Mouse (Mus musculus): ENCODE measurements around the gene Pdlim1. TPM values are rescaled to one million over a fixed set of nuclear protein-coding genes. Genes with fewer than 3 reads are reported as not detected.

Gene Pdlim1
- polyA plus RNA-seq, 1 experiment from 2014 or later: 34.4 TPM

DNA sequence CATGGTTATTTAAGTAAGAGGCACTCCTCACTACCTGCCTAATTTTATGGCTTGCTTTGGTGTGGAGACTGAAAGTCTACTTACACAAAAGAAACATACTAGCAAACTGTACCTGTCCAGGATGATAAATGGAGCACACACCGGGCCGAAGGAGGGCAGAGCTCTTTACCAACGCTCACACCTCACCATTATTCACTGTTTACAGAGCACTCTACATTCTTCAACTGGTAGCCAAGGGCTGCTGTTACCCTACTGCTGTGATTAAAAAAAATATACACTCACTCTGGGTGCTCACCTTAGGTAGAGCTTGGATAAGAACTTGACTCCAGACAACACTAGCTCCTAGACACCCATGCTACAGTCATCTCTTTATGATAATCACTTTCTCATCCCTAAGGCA, 3.1 kb downstream of the Pdlim1 start:
- H3K4me3 ChIP-seq (replicated peaks; ENCODE audit: low read depth, low read length): no peak overlapping the region
- H3K9me3 ChIP-seq (replicated peaks; ENCODE audit: low read length): no peaks in the 10 kb centered on the region
- DNase-seq (ENCODE audit: low spot score) (no peak), ATAC-seq (replicated peaks; ENCODE audit: low FRiP score, low read depth) (no peak)
- 57% methylated on average over 3 of the region's 3 CpGs for WGBS
- no peaks in the 10 kb centered on the region for H3K36me3 ChIP-seq (ENCODE audit: insufficient read depth, low read length)
- H3K4me2 ChIP-seq (ENCODE audit: low read length): no peak overlapping the region
- peaks cover 7% of the 10 kb centered on the region; the same call in 1 of the 2 replicates for H3K27me3 ChIP-seq (ENCODE audit: insufficient read depth, low read length)
- no peak overlapping the region for H3K9ac ChIP-seq (ENCODE audit: low read depth, low read length)
- no peak for TF ChIP-seq CTCF (IDR thresholded peaks at IDR 0.05; ENCODE audit: low read depth)
- H3K27ac ChIP-seq: no peak overlapping the region
- peaks cover 10% of the 10 kb centered on the region; the same call in 1 of the 2 replicates for H3K4me1 ChIP-seq (replicated peaks; ENCODE audit: insufficient read depth, low read length)

DNA sequence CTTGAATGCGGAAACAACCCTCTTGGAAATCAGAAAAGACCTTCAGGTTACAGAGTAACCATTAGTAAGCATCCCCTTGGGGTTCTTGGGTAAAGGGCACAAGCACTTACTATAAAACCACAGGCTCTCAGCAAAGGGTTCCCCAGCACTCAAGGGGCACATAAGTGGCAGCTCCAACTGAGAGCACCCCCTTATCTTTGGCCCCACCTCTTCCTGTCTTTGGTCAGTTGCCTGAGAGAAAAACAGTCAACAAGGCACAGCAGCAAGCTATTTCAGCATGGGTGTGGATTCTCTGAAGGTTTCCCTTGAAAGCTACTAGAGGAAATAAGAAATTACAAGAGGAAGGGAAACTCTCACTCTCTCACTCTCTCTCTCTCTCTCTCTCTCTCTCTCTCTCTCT, 4.3 kb downstream of the Pdlim1 start:
- Histone ChIP-seq H3K36me3 (ENCODE audit: insufficient read depth, low read length) (no peaks in the 10 kb centered on the region), H3K9me3 (replicated peaks; ENCODE audit: low read length) (no peaks in the 10 kb centered on the region), H3K4me1 (replicated peaks; ENCODE audit: insufficient read depth, low read length) (peaks cover 10% of the 10 kb centered on the region; the same call in 1 of the 2 replicates), H3K4me3 (replicated peaks; ENCODE audit: low read depth, low read length) (no peak overlapping the region), H3K9ac (ENCODE audit: low read depth, low read length) (no peak overlapping the region), H3K27me3 (ENCODE audit: insufficient read depth, low read length) (peaks cover 7% of the 10 kb centered on the region; the same call in 1 of the 2 replicates), H3K4me2 (ENCODE audit: low read length) (no peak overlapping the region), H3K27ac (no peak overlapping the region)
- DNase-seq (ENCODE audit: low spot score) (no peak), ATAC-seq (replicated peaks; ENCODE audit: low FRiP score, low read depth) (no peak)
- TF ChIP-seq CTCF (IDR thresholded peaks at IDR 0.05; ENCODE audit: low read depth): no peak
- 96% methylated on average over 1 of the region's 1 CpGs for WGBS

DNA sequence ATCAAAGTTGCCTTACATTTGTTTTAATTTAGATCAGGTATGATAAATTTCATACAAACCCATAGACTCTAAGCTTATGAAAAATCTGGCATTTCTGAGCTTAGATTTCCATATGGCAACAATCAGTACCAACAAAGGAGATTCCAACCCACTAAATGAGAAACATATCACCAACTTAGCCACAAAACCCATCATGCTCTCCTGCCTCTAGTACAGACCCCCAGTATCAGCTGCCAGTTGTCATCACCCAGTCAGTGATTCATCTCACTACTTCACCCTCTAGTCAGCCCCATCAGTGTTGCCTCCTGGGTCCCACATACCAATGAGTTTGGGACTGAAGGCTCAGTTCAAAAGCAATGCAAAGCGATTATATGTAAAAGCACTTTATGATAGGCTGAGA, 12.2 kb downstream of the Pdlim1 start:
- H3K27me3 ChIP-seq (ENCODE audit: insufficient read depth, low read length): no peaks in the 10 kb centered on the region
- no peak overlapping the region for H3K27ac ChIP-seq
- 88% methylated on average over 1 of the region's 1 CpGs for WGBS
- no peak overlapping the region for H3K4me2 ChIP-seq (ENCODE audit: low read length)
- no peaks in the 10 kb centered on the region for H3K36me3 ChIP-seq (ENCODE audit: insufficient read depth, low read length)
- H3K4me1 ChIP-seq (replicated peaks; ENCODE audit: insufficient read depth, low read length): no peaks in the 10 kb centered on the region
- no peak overlapping the region for H3K4me3 ChIP-seq (replicated peaks; ENCODE audit: low read depth, low read length)
- DNase-seq (ENCODE audit: low spot score): no peak
- no peak overlapping the region for H3K9ac ChIP-seq (ENCODE audit: low read depth, low read length)
- no peak for TF ChIP-seq CTCF (IDR thresholded peaks at IDR 0.05; ENCODE audit: low read depth)
- H3K9me3 ChIP-seq (replicated peaks; ENCODE audit: low read length): no peaks in the 10 kb centered on the region
- ATAC-seq (replicated peaks; ENCODE audit: low FRiP score, low read depth): no peak

DNA sequence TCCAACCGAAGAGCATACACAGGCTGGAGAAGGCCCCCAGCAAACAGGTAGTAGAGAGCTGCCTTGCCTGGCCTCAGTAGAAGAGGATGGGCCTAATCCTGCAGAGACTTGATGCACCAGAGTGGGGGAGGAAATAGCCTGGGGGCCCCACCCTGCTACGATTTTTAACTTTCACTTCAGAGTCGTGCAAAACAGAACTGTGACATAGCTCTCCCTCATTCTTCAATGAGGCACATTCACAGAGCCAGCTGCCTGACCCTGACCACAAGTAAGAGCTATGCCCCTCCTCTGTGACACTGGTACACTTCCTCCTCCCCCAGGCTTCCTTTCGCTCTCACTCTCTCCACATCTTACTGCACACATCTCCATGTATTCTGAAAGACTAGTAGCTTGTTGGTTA, 14.2 kb downstream of the Pdlim1 start:
- no peak overlapping the region for H3K9ac ChIP-seq (ENCODE audit: low read depth, low read length)

DNA sequence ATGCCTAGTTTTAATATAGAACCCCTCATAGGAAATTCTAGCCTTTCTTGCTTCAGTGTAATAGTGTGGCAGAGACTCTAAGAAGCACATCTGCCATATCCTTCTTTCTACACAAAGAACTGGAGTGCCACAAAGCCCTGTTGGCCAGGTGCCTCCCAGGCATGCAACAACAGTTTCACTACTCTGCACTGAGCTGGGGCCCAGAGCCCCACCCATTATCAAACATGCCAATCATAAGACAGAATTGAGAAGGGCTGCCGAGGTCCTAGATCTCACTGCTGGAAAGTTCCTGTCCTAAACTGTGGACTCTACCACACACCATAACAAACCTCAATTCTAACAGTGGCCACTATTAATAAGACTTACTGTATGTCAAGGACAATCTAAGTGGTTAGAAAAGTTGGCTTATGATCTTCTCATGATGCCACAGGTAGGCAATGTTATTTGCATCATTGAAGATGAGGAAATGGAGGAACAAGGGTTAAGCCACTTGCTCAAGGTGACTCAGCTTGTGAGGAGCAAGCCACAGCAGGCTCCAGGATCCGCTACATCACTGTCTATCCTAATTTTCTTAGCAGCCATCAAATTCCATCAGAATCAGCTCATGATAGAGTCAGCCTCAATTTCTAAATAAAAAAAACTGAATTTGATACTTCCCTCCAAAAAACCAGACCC, 15.1 kb downstream of the Pdlim1 start:
- 76% methylated on average over 2 of the region's 2 CpGs for WGBS
- ATAC-seq (replicated peaks; ENCODE audit: low FRiP score, low read depth): no peak
- no peaks in the 10 kb centered on the region for H3K9me3 ChIP-seq (replicated peaks; ENCODE audit: low read length)
- H3K4me3 ChIP-seq (replicated peaks; ENCODE audit: low read depth, low read length): no peak overlapping the region
- no peak for DNase-seq (ENCODE audit: low spot score)
- no peak overlapping the region for H3K27ac ChIP-seq
- no peaks in the 10 kb centered on the region for H3K36me3 ChIP-seq (ENCODE audit: insufficient read depth, low read length)
- no peak for TF ChIP-seq CTCF (IDR thresholded peaks at IDR 0.05; ENCODE audit: low read depth)
- H3K27me3 ChIP-seq (ENCODE audit: insufficient read depth, low read length): no peaks in the 10 kb centered on the region
- no peak overlapping the region for H3K4me2 ChIP-seq (ENCODE audit: low read length)
- no peaks in the 10 kb centered on the region for H3K4me1 ChIP-seq (replicated peaks; ENCODE audit: insufficient read depth, low read length)
- no peak overlapping the region for H3K9ac ChIP-seq (ENCODE audit: low read depth, low read length)

More for the DNA sequence above, 14.2 kb downstream of the Pdlim1 start:
- H3K4me2 ChIP-seq (ENCODE audit: low read length): no peak overlapping the region
- no peak for DNase-seq (ENCODE audit: low spot score)
- H3K4me3 ChIP-seq (replicated peaks; ENCODE audit: low read depth, low read length): no peak overlapping the region
- no peaks in the 10 kb centered on the region for H3K27me3 ChIP-seq (ENCODE audit: insufficient read depth, low read length)
- H3K27ac ChIP-seq: no peak overlapping the region
- H3K4me1 ChIP-seq (replicated peaks; ENCODE audit: insufficient read depth, low read length): no peaks in the 10 kb centered on the region
- 56% methylated on average over 4 of the region's 4 CpGs for WGBS
- TF ChIP-seq CTCF (IDR thresholded peaks at IDR 0.05; ENCODE audit: low read depth): no peak
- H3K36me3 ChIP-seq (ENCODE audit: insufficient read depth, low read length): no peaks in the 10 kb centered on the region
- ATAC-seq (replicated peaks; ENCODE audit: low FRiP score, low read depth): no peak
- no peaks in the 10 kb centered on the region for H3K9me3 ChIP-seq (replicated peaks; ENCODE audit: low read length)

DNA sequence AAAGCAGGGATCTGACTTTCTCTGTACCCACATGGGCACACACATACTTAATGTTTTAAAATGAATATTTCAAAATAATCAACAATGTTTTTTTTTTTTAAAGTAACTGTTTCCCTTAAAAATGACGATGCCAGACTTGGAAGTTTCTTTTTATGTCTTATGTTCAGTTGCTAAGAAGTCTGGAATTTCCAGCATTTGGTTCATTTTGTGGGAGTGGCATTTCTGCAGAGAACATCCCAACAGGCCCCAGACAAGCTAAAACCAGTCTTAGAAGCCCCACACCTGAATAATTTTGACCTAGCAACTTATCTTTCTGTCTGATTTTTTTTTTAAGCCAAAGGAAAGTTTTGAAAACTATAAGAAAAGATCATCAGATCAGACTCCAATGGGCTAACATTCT, 16.1 kb downstream of the Pdlim1 start:
- 51% methylated on average over 1 of the region's 1 CpGs for WGBS
- TF ChIP-seq CTCF (IDR thresholded peaks at IDR 0.05; ENCODE audit: low read depth): no peak
- Histone ChIP-seq H3K27me3 (ENCODE audit: insufficient read depth, low read length) (no peaks in the 10 kb centered on the region), H3K27ac (no peak overlapping the region), H3K9ac (ENCODE audit: low read depth, low read length) (no peak overlapping the region), H3K4me1 (replicated peaks; ENCODE audit: insufficient read depth, low read length) (no peaks in the 10 kb centered on the region), H3K9me3 (replicated peaks; ENCODE audit: low read length) (no peaks in the 10 kb centered on the region), H3K4me3 (replicated peaks; ENCODE audit: low read depth, low read length) (no peak overlapping the region), H3K4me2 (ENCODE audit: low read length) (no peak overlapping the region), H3K36me3 (ENCODE audit: insufficient read depth, low read length) (no peaks in the 10 kb centered on the region)
- ATAC-seq (replicated peaks; ENCODE audit: low FRiP score, low read depth) (no peak), DNase-seq (ENCODE audit: low spot score) (no peak)

DNA sequence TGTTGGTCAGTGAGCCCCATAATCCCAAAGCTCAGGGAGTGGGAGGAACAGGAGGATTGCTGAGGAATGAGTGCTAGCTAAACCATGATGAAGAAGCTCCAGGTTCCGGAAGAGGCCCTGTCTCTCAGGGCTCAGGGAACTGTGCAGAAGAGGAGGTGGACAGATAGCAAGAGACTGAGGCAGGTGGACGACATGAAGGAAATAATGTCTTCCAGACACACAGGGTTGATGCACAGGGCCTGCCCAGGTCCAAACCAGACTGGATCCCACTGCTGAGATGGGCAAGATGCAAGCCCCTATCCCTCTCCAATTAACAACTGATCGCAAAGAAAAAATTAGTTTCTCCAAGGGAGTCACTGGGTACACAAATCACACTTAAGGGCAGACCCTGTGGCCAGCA, 16.9 kb downstream of the Pdlim1 start:
- H3K4me3 ChIP-seq (replicated peaks; ENCODE audit: low read depth, low read length): no peak overlapping the region

More for the DNA sequence above, 16.9 kb downstream of the Pdlim1 start:
- TF ChIP-seq CTCF (IDR thresholded peaks at IDR 0.05; ENCODE audit: low read depth): no peak
- H3K27me3 ChIP-seq (ENCODE audit: insufficient read depth, low read length): no peaks in the 10 kb centered on the region
- H3K9ac ChIP-seq (ENCODE audit: low read depth, low read length): no peak overlapping the region
- WGBS: 78% methylated on average over 3 of the region's 3 CpGs
- no peak for ATAC-seq (replicated peaks; ENCODE audit: low FRiP score, low read depth)
- H3K4me1 ChIP-seq (replicated peaks; ENCODE audit: insufficient read depth, low read length): no peaks in the 10 kb centered on the region
- H3K27ac ChIP-seq: no peak overlapping the region
- no peaks in the 10 kb centered on the region for H3K36me3 ChIP-seq (ENCODE audit: insufficient read depth, low read length)
- no peak for DNase-seq (ENCODE audit: low spot score)
- H3K4me2 ChIP-seq (ENCODE audit: low read length): no peak overlapping the region
- H3K9me3 ChIP-seq (replicated peaks; ENCODE audit: low read length): no peaks in the 10 kb centered on the region

Data from kidney, postnatal 0 days (tissue).